Mouse (Mus musculus): ENCODE results near the gene Cabp4. TPM values are rescaled to one million over a fixed set of nuclear protein-coding genes. Genes with fewer than 3 reads are reported as not detected.

Cabp4 gene
- polyA plus RNA-seq, 1 experiment from 2014 or later: not detected

DNA sequence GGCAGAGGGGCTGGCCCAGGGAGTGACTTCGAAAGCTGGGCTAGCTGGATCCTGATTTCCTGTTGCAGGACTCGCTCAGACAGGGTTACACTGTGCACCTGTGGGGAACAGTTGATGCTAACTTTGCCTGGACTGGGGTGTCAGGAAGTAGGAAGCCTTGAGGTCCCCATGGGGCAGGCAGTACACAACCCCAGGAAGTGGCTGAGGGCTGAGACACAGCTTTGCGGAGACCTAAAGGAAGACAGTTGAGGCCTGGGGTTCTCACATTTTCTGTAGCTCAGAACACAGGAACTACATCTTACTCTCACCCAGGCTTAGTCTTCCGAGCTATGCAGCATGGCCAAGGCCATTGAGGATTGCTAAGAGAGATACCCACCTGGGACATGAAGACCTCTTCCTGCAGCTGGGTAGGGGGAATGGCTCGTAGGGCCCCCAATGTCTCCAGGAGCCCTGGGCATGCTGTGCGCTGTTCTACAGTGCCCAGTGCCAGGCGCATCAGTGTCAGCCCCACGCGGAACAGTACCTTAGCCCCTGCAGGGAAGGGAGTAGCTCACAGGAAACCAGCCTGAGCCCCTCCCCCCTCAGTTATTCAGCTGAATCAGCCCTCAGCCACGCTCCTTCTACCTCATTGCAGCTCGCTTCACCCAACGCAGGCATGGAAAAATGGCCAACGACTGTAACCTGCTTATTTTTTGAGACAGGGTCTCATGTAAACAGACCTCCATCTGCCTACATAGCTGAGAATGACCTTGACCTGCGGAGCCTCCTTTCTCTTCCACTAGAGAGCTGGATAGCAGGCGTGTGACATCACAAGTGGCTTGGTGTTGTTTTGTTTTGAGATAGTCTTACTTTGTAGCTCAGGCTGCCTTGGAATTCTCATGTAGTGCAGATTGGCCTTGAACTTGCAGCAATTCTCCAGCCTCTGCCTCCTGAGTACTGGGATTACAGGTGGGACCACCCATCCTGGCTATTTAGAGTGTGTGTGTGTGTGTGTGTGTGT is 41.4 kb upstream of the Cabp4 start:
- WGBS: 54% methylated on average over 15 of the region's 15 CpGs
- H3K4me2 ChIP-seq (ENCODE audit: low read depth, low read length): no peak overlapping the region
- H3K9ac ChIP-seq (replicated peaks; ENCODE audit: low read length): no peak overlapping the region
- H3K4me1 ChIP-seq (ENCODE audit: control insufficient read depth, insufficient read depth, low read length): no peaks in the 10 kb centered on the region
- H3K27me3 ChIP-seq (ENCODE audit: control insufficient read depth, insufficient read depth, low read length): no peaks in the 10 kb centered on the region
- ATAC-seq (replicated peaks; ENCODE audit: insufficient number of reproducible peaks, low FRiP score, low TSS enrichment, low read depth) (no peak), DNase-seq (ENCODE audit: low spot score) (no peak)
- no peaks in the 10 kb centered on the region for H3K9me3 ChIP-seq (replicated peaks; ENCODE audit: control insufficient read depth, low read length)
- no peak overlapping the region for H3K4me3 ChIP-seq (ENCODE audit: low read depth, low read length)
- no peak overlapping the region for H3K27ac ChIP-seq (replicated peaks; ENCODE audit: low read depth, low read length)
- H3K36me3 ChIP-seq (replicated peaks; ENCODE audit: control insufficient read depth, insufficient read depth, low read depth, low read length): no peaks in the 10 kb centered on the region

DNA sequence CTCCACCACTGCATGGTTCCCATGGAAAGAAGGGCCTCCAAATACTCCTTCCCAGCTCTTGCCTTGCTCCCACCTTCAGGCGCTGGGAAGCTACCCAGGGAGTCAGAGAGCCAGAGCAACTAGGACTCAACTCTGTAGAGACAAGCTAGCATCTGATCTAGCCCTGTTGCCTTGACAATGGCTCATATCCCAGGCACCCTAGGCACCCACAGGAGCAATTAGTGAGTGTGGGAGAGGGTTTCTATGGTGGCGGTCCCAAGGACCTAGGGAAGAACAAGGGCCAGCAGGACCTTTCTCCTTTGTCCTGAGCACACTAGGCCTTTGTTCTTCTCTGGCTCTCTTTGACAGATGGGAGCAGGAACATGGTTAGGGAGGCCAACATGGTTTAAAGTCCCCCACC is 39.9 kb upstream of the Cabp4 start:
- Histone ChIP-seq H3K36me3 (replicated peaks; ENCODE audit: control insufficient read depth, insufficient read depth, low read depth, low read length) (no peaks in the 10 kb centered on the region), H3K27me3 (ENCODE audit: control insufficient read depth, insufficient read depth, low read length) (no peaks in the 10 kb centered on the region), H3K9me3 (replicated peaks; ENCODE audit: control insufficient read depth, low read length) (no peaks in the 10 kb centered on the region), H3K4me1 (ENCODE audit: control insufficient read depth, insufficient read depth, low read length) (no peaks in the 10 kb centered on the region), H3K27ac (replicated peaks; ENCODE audit: low read depth, low read length) (no peak overlapping the region), H3K4me3 (ENCODE audit: low read depth, low read length) (no peak overlapping the region), H3K9ac (replicated peaks; ENCODE audit: low read length) (no peak overlapping the region), H3K4me2 (ENCODE audit: low read depth, low read length) (no peak overlapping the region)
- WGBS: 64% methylated on average over 2 of the region's 2 CpGs
- no peak for ATAC-seq (replicated peaks; ENCODE audit: insufficient number of reproducible peaks, low FRiP score, low TSS enrichment, low read depth)
- no peak for DNase-seq (ENCODE audit: low spot score)

DNA sequence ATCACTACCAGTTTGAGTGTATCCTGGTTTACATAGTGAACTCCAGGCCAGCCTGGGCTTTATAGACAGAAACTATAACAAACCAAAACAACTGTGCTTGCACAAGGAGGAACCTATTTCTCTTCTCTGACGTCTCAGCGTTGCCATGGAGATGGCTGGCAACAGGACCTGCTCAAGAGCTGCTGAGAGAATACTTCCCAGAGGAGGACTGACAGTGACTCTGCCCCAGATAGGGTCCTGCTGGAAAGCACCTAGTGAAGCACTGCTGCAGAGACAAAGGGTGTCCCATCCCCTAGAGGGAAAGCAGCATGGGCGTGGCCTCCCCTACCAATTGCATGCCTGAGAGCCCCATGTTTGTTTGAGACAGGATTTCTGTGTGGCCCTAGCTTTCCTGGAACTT is 38.1 kb upstream of the Cabp4 start:
- Histone ChIP-seq H3K27ac (replicated peaks; ENCODE audit: low read depth, low read length) (no peak overlapping the region), H3K27me3 (ENCODE audit: control insufficient read depth, insufficient read depth, low read length) (no peaks in the 10 kb centered on the region), H3K4me2 (ENCODE audit: low read depth, low read length) (no peak overlapping the region), H3K4me3 (ENCODE audit: low read depth, low read length) (no peak overlapping the region), H3K36me3 (replicated peaks; ENCODE audit: control insufficient read depth, insufficient read depth, low read depth, low read length) (no peaks in the 10 kb centered on the region), H3K9me3 (replicated peaks; ENCODE audit: control insufficient read depth, low read length) (no peaks in the 10 kb centered on the region), H3K9ac (replicated peaks; ENCODE audit: low read length) (no peak overlapping the region), H3K4me1 (ENCODE audit: control insufficient read depth, insufficient read depth, low read length) (no peaks in the 10 kb centered on the region)
- DNase-seq (ENCODE audit: low spot score) (peak; percentile 41), ATAC-seq (replicated peaks; ENCODE audit: insufficient number of reproducible peaks, low FRiP score, low TSS enrichment, low read depth) (no peak)
- WGBS: 37% methylated on average over 3 of the region's 3 CpGs

DNA sequence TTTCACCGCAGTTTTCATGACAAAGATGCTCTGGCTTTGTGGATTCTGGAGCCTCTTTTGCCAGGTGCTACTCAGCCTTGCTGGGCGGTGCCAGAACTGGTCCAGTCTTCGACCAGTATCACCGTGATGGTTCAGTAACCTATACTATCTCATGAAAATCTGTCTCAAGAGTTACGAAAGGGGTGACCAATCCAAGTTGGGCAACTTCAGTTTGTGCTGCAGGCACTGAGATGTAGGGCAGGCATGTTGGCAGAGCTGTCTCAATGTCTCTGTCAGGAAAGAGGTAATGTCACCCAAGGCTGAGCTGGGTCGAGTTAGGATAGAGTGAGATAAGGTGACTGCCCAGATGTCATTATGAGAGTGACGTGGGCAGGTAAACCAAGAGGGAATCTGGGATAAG is 36.6 kb upstream of the Cabp4 start:
- no peaks in the 10 kb centered on the region for H3K27me3 ChIP-seq (ENCODE audit: control insufficient read depth, insufficient read depth, low read length)
- DNase-seq (ENCODE audit: low spot score) (no peak), ATAC-seq (replicated peaks; ENCODE audit: insufficient number of reproducible peaks, low FRiP score, low TSS enrichment, low read depth) (no peak)
- H3K4me2 ChIP-seq (ENCODE audit: low read depth, low read length): no peak overlapping the region
- 84% methylated on average over 7 of the region's 7 CpGs for WGBS
- H3K36me3 ChIP-seq (replicated peaks; ENCODE audit: control insufficient read depth, insufficient read depth, low read depth, low read length): no peaks in the 10 kb centered on the region
- no peak overlapping the region for H3K9ac ChIP-seq (replicated peaks; ENCODE audit: low read length)
- H3K27ac ChIP-seq (replicated peaks; ENCODE audit: low read depth, low read length): no peak overlapping the region
- no peaks in the 10 kb centered on the region for H3K9me3 ChIP-seq (replicated peaks; ENCODE audit: control insufficient read depth, low read length)
- H3K4me3 ChIP-seq (ENCODE audit: low read depth, low read length): no peak overlapping the region
- no peaks in the 10 kb centered on the region for H3K4me1 ChIP-seq (ENCODE audit: control insufficient read depth, insufficient read depth, low read length)

DNA sequence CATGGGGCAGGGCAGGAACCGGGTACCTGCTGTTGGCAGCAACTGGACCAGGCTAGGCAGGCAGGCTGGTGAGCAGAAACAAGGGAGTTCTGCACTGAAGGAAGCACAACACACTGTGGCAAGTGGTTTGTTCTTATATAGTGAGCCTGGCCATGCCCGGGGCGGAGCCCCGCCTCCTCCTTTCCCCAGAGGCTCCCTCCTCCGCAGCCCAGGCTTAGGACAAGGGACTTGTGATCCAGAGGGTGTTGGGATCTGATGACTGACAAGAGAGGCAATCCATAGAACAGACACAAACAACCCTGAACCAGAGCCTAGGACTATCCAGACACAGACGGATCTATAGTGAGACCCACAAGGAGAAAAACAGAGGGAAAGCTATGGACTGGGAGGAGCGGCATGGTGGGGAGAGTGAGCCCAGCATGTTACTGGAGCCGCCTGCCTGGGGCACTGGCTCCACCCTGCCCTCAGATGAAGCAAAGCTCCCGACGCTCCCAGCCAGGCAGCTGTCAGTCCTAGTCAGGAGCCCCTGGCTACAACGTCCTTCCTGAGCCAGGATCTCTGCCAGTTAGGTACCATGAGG is 31.6 kb upstream of the Cabp4 start, which contains the start of gene Carns1:
Carns1 (minus strand) TSS at position 112 of the 580 bp plus-strand sequence.
- Histone ChIP-seq H3K36me3 (replicated peaks; ENCODE audit: control insufficient read depth, insufficient read depth, low read depth, low read length) (no peaks in the 10 kb centered on the region), H3K27me3 (ENCODE audit: control insufficient read depth, insufficient read depth, low read length) (no peaks in the 10 kb centered on the region), H3K4me3 (ENCODE audit: low read depth, low read length) (no peak within 1 kb of the TSS), H3K4me1 (ENCODE audit: control insufficient read depth, insufficient read depth, low read length) (peaks cover 3% of the 10 kb centered on the region; the same call in 1 of the 2 replicates), H3K27ac (replicated peaks; ENCODE audit: low read depth, low read length) (no peak within 1 kb of the TSS), H3K9me3 (replicated peaks; ENCODE audit: control insufficient read depth, low read length) (no peaks in the 10 kb centered on the region), H3K9ac (replicated peaks; ENCODE audit: low read length) (peak within 1 kb of the TSS; percentile 33), H3K4me2 (ENCODE audit: low read depth, low read length) (peak within 1 kb of the TSS; percentile 33)
- 3% methylated on average over 11 of the region's 11 CpGs for WGBS
- ATAC-seq (replicated peaks; ENCODE audit: insufficient number of reproducible peaks, low FRiP score, low TSS enrichment, low read depth) (peak; percentile 68; the same call in 1 of the 2 replicates), DNase-seq (ENCODE audit: low spot score) (peak; percentile 27)

DNA sequence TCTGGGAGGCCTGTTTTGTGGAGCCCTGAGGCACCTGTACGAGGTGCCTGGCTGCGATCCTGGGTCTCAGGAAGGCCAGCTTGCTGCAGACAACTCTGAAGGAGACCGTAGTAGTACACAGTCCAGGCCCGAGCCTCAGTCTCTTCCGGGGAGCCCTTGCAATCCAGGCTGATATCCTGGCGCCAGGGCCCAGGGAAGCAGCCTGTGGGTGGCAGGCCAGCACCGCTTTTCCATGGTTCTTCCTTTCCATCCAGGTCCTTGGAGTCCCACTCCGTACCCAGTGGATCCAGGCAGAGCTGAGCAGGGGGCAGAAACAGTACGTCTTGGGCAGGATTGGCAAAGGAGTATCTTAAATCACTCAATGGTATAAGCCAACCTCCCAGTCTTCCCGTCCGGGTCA is 29.1 kb upstream of the Cabp4 start:
- no peaks in the 10 kb centered on the region for H3K27me3 ChIP-seq (ENCODE audit: control insufficient read depth, insufficient read depth, low read length)
- 56% methylated on average over 11 of the region's 11 CpGs for WGBS
- no peaks in the 10 kb centered on the region for H3K36me3 ChIP-seq (replicated peaks; ENCODE audit: control insufficient read depth, insufficient read depth, low read depth, low read length)
- no peak overlapping the region for H3K4me2 ChIP-seq (ENCODE audit: low read depth, low read length)
- peaks cover 6% of the 10 kb centered on the region; the same call in 1 of the 2 replicates for H3K4me1 ChIP-seq (ENCODE audit: control insufficient read depth, insufficient read depth, low read length)
- H3K9me3 ChIP-seq (replicated peaks; ENCODE audit: control insufficient read depth, low read length): no peaks in the 10 kb centered on the region
- H3K4me3 ChIP-seq (ENCODE audit: low read depth, low read length): no peak overlapping the region
- no peak overlapping the region; the same call in 1 of the 2 replicates for H3K9ac ChIP-seq (replicated peaks; ENCODE audit: low read length)
- ATAC-seq (replicated peaks; ENCODE audit: insufficient number of reproducible peaks, low FRiP score, low TSS enrichment, low read depth): no peak
- H3K27ac ChIP-seq (replicated peaks; ENCODE audit: low read depth, low read length): no peak overlapping the region
- no peak for DNase-seq (ENCODE audit: low spot score)

DNA sequence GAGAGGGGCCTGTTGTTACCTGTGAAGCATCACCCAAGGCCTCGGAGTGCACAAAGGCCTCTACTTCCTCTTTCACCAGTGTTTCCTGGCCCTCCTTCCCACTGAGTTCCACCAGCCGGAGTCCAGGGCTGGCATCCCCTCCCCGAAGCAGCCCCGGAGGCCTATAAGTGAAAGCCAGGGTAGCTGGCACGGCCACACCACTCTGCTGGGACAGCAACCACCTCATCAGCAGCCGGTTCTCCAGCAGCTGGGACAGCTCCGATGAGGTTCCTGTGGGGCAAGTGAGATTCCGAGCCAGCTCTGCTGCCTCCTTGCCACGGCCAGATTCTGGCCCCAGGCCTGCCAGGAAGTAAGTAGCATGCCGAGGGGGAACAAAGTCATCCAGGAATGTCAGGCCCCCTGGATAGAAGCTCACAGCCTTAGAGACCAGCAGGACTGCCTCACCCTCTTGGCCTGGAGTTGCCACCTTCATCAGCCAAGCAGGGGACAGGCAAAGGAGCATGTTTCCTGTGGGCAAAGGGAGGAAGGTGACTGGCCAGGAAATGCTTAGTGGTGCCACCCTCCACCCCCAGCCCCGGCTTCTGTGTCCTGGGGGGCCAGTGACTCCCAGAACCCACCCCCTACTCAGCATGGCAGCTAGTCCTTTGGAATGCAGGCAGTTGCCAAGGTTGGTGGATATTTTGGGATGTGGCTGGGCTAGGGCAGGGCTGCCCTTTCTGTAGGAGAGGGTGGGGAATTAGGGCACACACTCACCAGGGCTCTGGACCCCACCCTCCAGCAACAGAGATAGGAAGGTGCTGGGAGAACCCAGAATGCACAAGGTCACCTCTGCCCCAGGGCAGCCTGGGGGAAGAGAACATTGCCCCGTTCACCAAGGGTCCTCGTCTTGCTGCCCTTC is 27.8 kb upstream of the Cabp4 start:
- DNase-seq (ENCODE audit: low spot score): no peak
- H3K27ac ChIP-seq (replicated peaks; ENCODE audit: low read depth, low read length): no peak overlapping the region
- no peak overlapping the region for H3K4me2 ChIP-seq (ENCODE audit: low read depth, low read length)

More for the DNA sequence above, 27.8 kb upstream of the Cabp4 start:
- 61% methylated on average over 13 of the region's 13 CpGs for WGBS
- H3K36me3 ChIP-seq (replicated peaks; ENCODE audit: control insufficient read depth, insufficient read depth, low read depth, low read length): no peaks in the 10 kb centered on the region
- peaks cover 6% of the 10 kb centered on the region; the same call in 1 of the 2 replicates for H3K4me1 ChIP-seq (ENCODE audit: control insufficient read depth, insufficient read depth, low read length)
- no peak overlapping the region for H3K9ac ChIP-seq (replicated peaks; ENCODE audit: low read length)
- H3K4me3 ChIP-seq (ENCODE audit: low read depth, low read length): no peak overlapping the region
- H3K9me3 ChIP-seq (replicated peaks; ENCODE audit: control insufficient read depth, low read length): no peaks in the 10 kb centered on the region
- no peaks in the 10 kb centered on the region for H3K27me3 ChIP-seq (ENCODE audit: control insufficient read depth, insufficient read depth, low read length)
- no peak for ATAC-seq (replicated peaks; ENCODE audit: insufficient number of reproducible peaks, low FRiP score, low TSS enrichment, low read depth)

Data from embryonic facial prominence, embryonic 11.5 days (tissue).